Mouse (Mus musculus): ENCODE results near the gene Lrrc42. TPM values are rescaled to one million over a fixed set of nuclear protein-coding genes. Genes with fewer than 3 reads are reported as not detected.

Lrrc42 gene
- 97.1 and 99.9 TPM in 2 replicates for polyA plus RNA-seq (2015; fragmentation: Nextera tagmentation; extraction: Ambion mirVana)

GRCm38 (mm10) chr4:107253125-107254091 lies at the start of gene Lrrc42, which contains the start of gene Hspb11:
TSS of gene Lrrc42 (minus strand) at chr4:107253532.
TSS of gene Hspb11 (plus strand) at chr4:107253593.
- no peaks in the 10 kb centered on the region for H3K9me3 ChIP-seq (replicated peaks)
- H3K9ac ChIP-seq, result peak within 1 kb of the TSS; percentile 74
- H3K4me1 ChIP-seq, result peaks cover 31% of the 10 kb centered on the region
- peak within 1 kb of the TSS; percentile 81 for H3K4me3 ChIP-seq (replicated peaks)
- H3K27me3 ChIP-seq, result no peaks in the 10 kb centered on the region
- H3K27ac ChIP-seq, result peak within 1 kb of the TSS; percentile 88
- H3K36me3 ChIP-seq, result no peaks in the 10 kb centered on the region
- WGBS, result under 1% methylated on average over 100 of the region's 101 CpGs
- peak within 1 kb of the TSS; percentile 73 for H3K4me2 ChIP-seq
- ATAC-seq (replicated peaks; ENCODE audit: low FRiP score), result peak; percentile 96

GRCm38 (mm10) chr4:107302832-107303231 lies 49.5 kb upstream of the Lrrc42 start:
- no peak for ATAC-seq (replicated peaks; ENCODE audit: low FRiP score)
- Histone ChIP-seq H3K4me3 (replicated peaks) (no peak overlapping the region), H3K36me3 (no peaks in the 10 kb centered on the region), H3K27ac (no peak overlapping the region), H3K4me2 (no peak overlapping the region), H3K9ac (no peak overlapping the region), H3K27me3 (no peaks in the 10 kb centered on the region), H3K4me1 (peaks cover 15% of the 10 kb centered on the region), H3K9me3 (replicated peaks) (no peaks in the 10 kb centered on the region)
- WGBS, result 73% methylated on average over 4 of the region's 4 CpGs

- Histone ChIP-seq H3K9me3 (replicated peaks) (no peaks in the 10 kb centered on the region), H3K27me3 (no peaks in the 10 kb centered on the region), H3K9ac (no peak overlapping the region), H3K4me1 (peaks cover 15% of the 10 kb centered on the region), H3K27ac (no peak overlapping the region), H3K4me2 (no peak overlapping the region), H3K36me3 (no peaks in the 10 kb centered on the region), H3K4me3 (replicated peaks) (no peak overlapping the region)
- no peak for ATAC-seq (replicated peaks; ENCODE audit: low FRiP score)
- 86% methylated on average over 9 of the region's 9 CpGs for whole genome bisulfite sequencing
Measured at GRCm38 (mm10) chr4:107302221-107302620, 48.9 kb upstream of the Lrrc42 start.

DNA sequence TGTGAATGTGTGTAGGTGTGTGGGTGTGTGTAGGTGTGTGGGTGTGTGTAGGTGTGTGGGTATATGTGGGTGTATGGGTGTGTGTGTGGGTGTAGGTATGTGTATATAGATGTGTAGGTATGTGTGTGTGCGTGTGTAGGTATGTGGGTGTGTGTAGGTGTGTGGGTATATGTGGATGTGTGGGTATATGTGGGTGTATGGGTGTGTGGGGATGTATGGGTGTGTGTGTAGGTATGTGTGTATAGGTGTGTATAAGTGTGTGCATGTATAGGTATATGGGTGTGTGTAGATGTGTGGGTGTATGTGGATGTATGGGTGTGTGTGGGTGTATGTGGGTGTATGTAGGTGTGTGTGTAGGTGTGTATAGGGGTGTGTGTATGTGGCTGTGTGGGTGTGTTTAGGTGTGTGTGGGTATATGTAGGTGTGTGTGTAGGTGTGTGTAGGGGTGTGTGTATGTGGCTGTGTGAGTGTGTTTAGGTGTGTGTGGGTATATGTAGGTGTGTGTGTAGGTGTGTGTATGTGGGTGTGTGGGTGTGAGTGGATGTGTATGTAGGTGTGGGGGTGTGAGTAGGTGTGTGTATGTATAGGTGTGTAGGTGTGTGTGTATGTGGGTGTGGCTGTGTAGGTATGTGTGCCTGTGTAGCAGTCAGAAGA lies 47.7 kb upstream of the Lrrc42 start:
- H3K4me1 ChIP-seq, result peaks cover 10% of the 10 kb centered on the region; the same call in 1 of the 2 replicates
- H3K9me3 ChIP-seq (replicated peaks), result no peaks in the 10 kb centered on the region
- no peaks in the 10 kb centered on the region for H3K36me3 ChIP-seq
- no peak overlapping the region for H3K9ac ChIP-seq
- no peak overlapping the region for H3K4me3 ChIP-seq (replicated peaks)
- no peak overlapping the region for H3K4me2 ChIP-seq
- no peak overlapping the region for H3K27ac ChIP-seq
- ATAC-seq (replicated peaks; ENCODE audit: low FRiP score), result no peak
- WGBS, result 100% methylated on average over 1 of the region's 1 CpGs
- no peaks in the 10 kb centered on the region for H3K27me3 ChIP-seq

GRCm38 (mm10) chr4:107300371-107300770 lies 47.0 kb upstream of the Lrrc42 start:
- Histone ChIP-seq H3K27ac (no peak overlapping the region), H3K27me3 (no peaks in the 10 kb centered on the region), H3K4me1 (peaks cover 4% of the 10 kb centered on the region; the same call in 1 of the 2 replicates), H3K4me3 (replicated peaks) (no peak overlapping the region), H3K4me2 (no peak overlapping the region), H3K9ac (no peak overlapping the region), H3K36me3 (no peaks in the 10 kb centered on the region), H3K9me3 (replicated peaks) (no peaks in the 10 kb centered on the region)
- WGBS, result 73% methylated on average over 4 of the region's 4 CpGs
- no peak for ATAC-seq (replicated peaks; ENCODE audit: low FRiP score)

DNA sequence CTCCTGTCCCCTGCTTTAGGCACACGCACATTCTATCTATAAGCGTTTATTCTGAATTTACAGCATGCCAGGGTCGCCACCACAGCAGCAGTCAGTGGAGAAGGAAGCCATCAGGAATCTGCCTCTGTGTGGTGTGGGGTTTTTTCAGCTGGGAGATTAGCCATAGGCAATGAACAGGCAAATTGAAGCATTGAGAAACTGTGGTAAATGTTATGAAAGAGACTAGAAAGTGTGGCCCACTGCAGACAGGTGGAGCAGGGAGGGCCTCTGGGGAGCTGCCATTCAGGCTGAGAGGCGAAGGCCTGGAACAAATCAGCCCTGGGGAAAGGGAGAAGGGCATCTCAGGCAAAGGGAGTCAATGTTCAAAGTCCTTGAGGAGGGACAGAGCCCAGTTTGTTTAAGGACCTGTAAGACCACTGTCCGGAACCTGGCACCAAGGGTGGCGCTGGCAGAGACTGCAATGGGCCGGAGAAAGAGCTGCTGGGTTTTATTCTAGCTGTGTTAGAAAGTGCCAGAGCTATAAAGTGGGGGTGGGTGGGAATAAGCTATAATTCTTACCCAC lies 46.5 kb upstream of the Lrrc42 start:
- no peak overlapping the region for H3K27ac ChIP-seq
- H3K4me3 ChIP-seq (replicated peaks), result no peak overlapping the region
- H3K9ac ChIP-seq, result no peak overlapping the region
- no peaks in the 10 kb centered on the region for H3K36me3 ChIP-seq
- WGBS, result 81% methylated on average over 7 of the region's 7 CpGs
- no peaks in the 10 kb centered on the region for H3K9me3 ChIP-seq (replicated peaks)
- H3K4me2 ChIP-seq, result no peak overlapping the region
- H3K4me1 ChIP-seq, result no peaks in the 10 kb centered on the region
- no peak for ATAC-seq (replicated peaks; ENCODE audit: low FRiP score)
- H3K27me3 ChIP-seq, result no peaks in the 10 kb centered on the region

- Histone ChIP-seq H3K36me3 (no peaks in the 10 kb centered on the region), H3K9ac (no peak overlapping the region), H3K4me3 (replicated peaks) (no peak overlapping the region), H3K4me1 (no peaks in the 10 kb centered on the region), H3K9me3 (replicated peaks) (no peaks in the 10 kb centered on the region), H3K27me3 (no peaks in the 10 kb centered on the region), H3K27ac (no peak overlapping the region), H3K4me2 (no peak overlapping the region)
- 80% methylated on average over 8 of the region's 8 CpGs for WGBS
- ATAC-seq (replicated peaks; ENCODE audit: low FRiP score), result no peak
Measured at GRCm38 (mm10) chr4:107298071-107298606, 44.8 kb upstream of the Lrrc42 start.

DNA sequence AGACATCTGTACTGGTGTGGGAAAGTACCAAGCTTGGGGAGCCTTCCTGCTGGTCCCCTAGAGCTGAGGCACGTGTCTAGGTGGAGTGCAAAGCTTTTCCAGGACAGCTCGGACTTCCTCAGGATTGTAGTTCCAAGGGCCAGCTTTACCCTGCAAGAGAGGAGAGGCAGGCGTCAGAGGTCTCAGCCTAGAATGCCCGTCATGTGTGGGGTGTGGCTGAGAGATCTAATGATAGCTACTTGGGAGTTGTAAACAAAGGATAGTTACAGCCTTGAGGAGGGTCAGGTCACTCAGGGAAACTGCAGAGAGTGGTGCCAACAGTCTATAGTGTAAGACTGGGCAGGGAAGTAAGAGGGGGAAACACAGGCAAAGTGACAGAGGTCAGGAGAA lies 38.9 kb upstream of the Lrrc42 start:
- H3K36me3 ChIP-seq, result no peaks in the 10 kb centered on the region
- 26% methylated on average over 4 of the region's 4 CpGs for WGBS

GRCm38 (mm10) chr4:107291611-107292272 lies 38.4 kb upstream of the Lrrc42 start:
- WGBS, result 78% methylated on average over 7 of the region's 7 CpGs
- Histone ChIP-seq H3K4me2 (no peak overlapping the region), H3K36me3 (no peaks in the 10 kb centered on the region), H3K9ac (no peak overlapping the region), H3K9me3 (replicated peaks) (no peaks in the 10 kb centered on the region), H3K27ac (no peak overlapping the region), H3K4me1 (no peaks in the 10 kb centered on the region; the same call in 1 of the 2 replicates), H3K27me3 (no peaks in the 10 kb centered on the region), H3K4me3 (replicated peaks) (no peak overlapping the region)
- no peak for ATAC-seq (replicated peaks; ENCODE audit: low FRiP score)

More for the DNA sequence above, 38.9 kb upstream of the Lrrc42 start:
- H3K9me3 ChIP-seq (replicated peaks), result no peaks in the 10 kb centered on the region
- no peak overlapping the region for H3K4me3 ChIP-seq (replicated peaks)
- no peaks in the 10 kb centered on the region for H3K27me3 ChIP-seq
- H3K4me1 ChIP-seq, result no peaks in the 10 kb centered on the region; the same call in 1 of the 2 replicates
- H3K4me2 ChIP-seq, result no peak overlapping the region
- H3K9ac ChIP-seq, result no peak overlapping the region
- ATAC-seq (replicated peaks; ENCODE audit: low FRiP score), result no peak
- no peak overlapping the region for H3K27ac ChIP-seq

- Histone ChIP-seq H3K4me1 (no peaks in the 10 kb centered on the region; the same call in 1 of the 2 replicates), H3K36me3 (no peaks in the 10 kb centered on the region), H3K4me3 (replicated peaks) (no peak overlapping the region), H3K27ac (no peak overlapping the region), H3K9me3 (replicated peaks) (no peaks in the 10 kb centered on the region), H3K27me3 (no peaks in the 10 kb centered on the region), H3K9ac (no peak overlapping the region), H3K4me2 (no peak overlapping the region)
- no peak for ATAC-seq (replicated peaks; ENCODE audit: low FRiP score)
- 83% methylated on average over 2 of the region's 2 CpGs for WGBS
Measured at GRCm38 (mm10) chr4:107287517-107287916, 34.2 kb upstream of the Lrrc42 start.

GRCm38 (mm10) chr4:107286386-107286785 lies 33.1 kb upstream of the Lrrc42 start:
- Histone ChIP-seq H3K36me3 (no peaks in the 10 kb centered on the region), H3K4me2 (no peak overlapping the region), H3K4me1 (no peaks in the 10 kb centered on the region), H3K27ac (no peak overlapping the region), H3K4me3 (replicated peaks) (no peak overlapping the region), H3K9ac (no peak overlapping the region), H3K9me3 (replicated peaks) (no peaks in the 10 kb centered on the region), H3K27me3 (no peaks in the 10 kb centered on the region)
- 94% methylated on average over 8 of the region's 8 CpGs for WGBS
- no peak for ATAC-seq (replicated peaks; ENCODE audit: low FRiP score)
